Mouse (Mus musculus) lung, postnatal 0 days (tissue): ENCODE measurements around the gene Cd63. TPM values are rescaled to one million over a fixed set of nuclear protein-coding genes. Genes with fewer than 3 reads are reported as not detected.

Experiments used
- ATAC-seq: fragments of 200-750 bp; cut with Nextera tagmentation; 2 replicates; pipeline ENCODE4 v1.8.0; 2017; ENCODE audit warnings: moderate library complexity
- DNase-seq: peaks from one replicate; pipeline ENCODE4 v3.0.0-alpha.2; 2016; ENCODE audit warnings: low spot score
- H3K27ac ChIP-seq: fragments of 300-500 bp; sonication (generic); 2 replicates; pipeline ENCODE4 v1.5.1; 2014; ENCODE audit warnings: antibody characterized with exemption, mild to moderate bottlenecking, low read length, mixed read lengths
- H3K27me3 ChIP-seq: fragments of 300-500 bp; sonication (generic); replicated peaks from 2 replicates; pipeline ENCODE4 v1.6.1; 2014; ENCODE audit warnings: low read length, mixed read lengths; ENCODE audit not compliant: insufficient read depth
- H3K36me3 ChIP-seq: fragments of 300-500 bp; sonication (generic); 2 replicates; pipeline ENCODE4 v1.6.1; 2014; ENCODE audit warnings: low read length, mixed read lengths; ENCODE audit not compliant: insufficient read depth
- H3K4me1 ChIP-seq: fragments of 300-500 bp; sonication (generic); 2 replicates; pipeline ENCODE4 v1.6.1; 2014; ENCODE audit warnings: antibody characterized with exemption, low read depth, low read length, mixed read lengths; ENCODE audit not compliant: insufficient read depth
- H3K4me2 ChIP-seq: fragments of 300-500 bp; sonication (generic); replicated peaks from 2 replicates; pipeline ENCODE4 v1.6.1; 2014; ENCODE audit warnings: low read depth, mild to moderate bottlenecking, low read length, moderate library complexity, mixed read lengths
- H3K4me3 ChIP-seq: fragments of 300-500 bp; sonication (generic); 2 replicates; pipeline ENCODE4 v1.5.1; 2014; ENCODE audit warnings: low read depth, low read length
- H3K9ac ChIP-seq: fragments of 300-500 bp; sonication (generic); replicated peaks from 2 replicates; pipeline ENCODE4 v1.6.1; 2014; ENCODE audit warnings: low read depth, mild to moderate bottlenecking
- H3K9me3 ChIP-seq: fragments of 300-500 bp; sonication (generic); 2 replicates; pipeline ENCODE4 v1.6.1; 2016; ENCODE audit warnings: low read length, mixed read lengths
- CTCF ChIP-seq: IDR thresholded peaks from 2 replicates; pipeline ENCODE4 v1.5.1; 2016; ENCODE audit warnings: antibody characterized with exemption, mild to moderate bottlenecking
- EP300 ChIP-seq: IDR thresholded peaks from 2 replicates; pipeline ENCODE4 v1.6.1; 2016; ENCODE audit warnings: antibody characterized with exemption, mild to moderate bottlenecking, control low read depth
- WGBS: fragments of 180-500 bp; shearing (Covaris S2); extraction: QIAGEN DNeasy Blood & Tissue Kit; methylation state at CpG from one replicate; pipeline ENCODE4 v1.1.7; 2014; 5-methylcytosine and 5-hydroxymethylcytosine counted together
- polyA plus RNA-seq: library from polyadenylated mRNA; unstranded; fragments of >200 nt; fragmentation: Nextera tagmentation; extraction: Ambion mirVana; gene quantifications from 2 replicates; pipeline ENCODE4 v1.2.1, GENCODE M21; 2015

The Cd63 gene
- polyA plus RNA-seq, 1 experiment from 2014 or later: 764 TPM

GRCm38 (mm10) chr10:128935826-128936440 lies 35.1 kb downstream of the Cd63 start:
- peak; percentile 21; the same call in 1 of the 2 replicates for ATAC-seq
- no peaks in the 10 kb centered on the region for H3K9me3 ChIP-seq
- TF ChIP-seq EP300 (no peak), CTCF (no peak)
- no peak for DNase-seq
- H3K36me3 ChIP-seq: no peaks in the 10 kb centered on the region
- H3K4me3 ChIP-seq: no peak overlapping the region
- H3K27me3 ChIP-seq: peaks cover 9% of the 10 kb centered on the region
- 74% methylated on average over 8 of the region's 8 CpGs for WGBS
- no peak overlapping the region for H3K27ac ChIP-seq
- H3K9ac ChIP-seq: no peak overlapping the region
- H3K4me1 ChIP-seq: peaks cover 7% of the 10 kb centered on the region; the same call in 1 of the 2 replicates
- peak overlapping the region; percentile 25 for H3K4me2 ChIP-seq

GRCm38 (mm10) chr10:128937756-128938390 lies 37.1 kb downstream of the Cd63 start:
- Histone ChIP-seq H3K27ac (no peak overlapping the region), H3K4me2 (no peak overlapping the region), H3K4me3 (no peak overlapping the region), H3K9ac (no peak overlapping the region), H3K4me1 (peaks cover 7% of the 10 kb centered on the region; the same call in 1 of the 2 replicates), H3K9me3 (no peaks in the 10 kb centered on the region), H3K36me3 (no peaks in the 10 kb centered on the region), H3K27me3 (peaks cover 5% of the 10 kb centered on the region)
- DNase-seq (no peak), ATAC-seq (no peak)
- no peak for TF ChIP-seq CTCF
- no peak for TF ChIP-seq EP300
- WGBS: 65% methylated on average over 12 of the region's 12 CpGs

GRCm38 (mm10) chr10:128938457-128938856 lies 37.7 kb downstream of the Cd63 start:
- H3K27me3 ChIP-seq: peaks cover 5% of the 10 kb centered on the region
- H3K4me3 ChIP-seq: no peak overlapping the region
- no peak overlapping the region for H3K4me2 ChIP-seq
- no peaks in the 10 kb centered on the region for H3K36me3 ChIP-seq
- H3K27ac ChIP-seq: no peak overlapping the region
- DNase-seq: peak; percentile 66
- 60% methylated on average over 9 of the region's 9 CpGs for WGBS
- no peak overlapping the region for H3K9ac ChIP-seq
- TF ChIP-seq CTCF: no peak
- TF ChIP-seq EP300: no peak
- H3K4me1 ChIP-seq: peaks cover 7% of the 10 kb centered on the region; the same call in 1 of the 2 replicates
- no peaks in the 10 kb centered on the region for H3K9me3 ChIP-seq
- ATAC-seq: peak; percentile 74

- no peaks in the 10 kb centered on the region for H3K9me3 ChIP-seq
- H3K4me3 ChIP-seq: no peak overlapping the region
- H3K9ac ChIP-seq: no peak overlapping the region
- TF ChIP-seq EP300: no peak
- TF ChIP-seq CTCF: no peak
- no peak overlapping the region for H3K27ac ChIP-seq
- H3K27me3 ChIP-seq: peaks cover 5% of the 10 kb centered on the region; the same call in 1 of the 2 replicates
- DNase-seq (no peak), ATAC-seq (peak; percentile 69)
- H3K4me2 ChIP-seq: no peak overlapping the region
- WGBS: 40% methylated on average over 5 of the region's 5 CpGs
- no peaks in the 10 kb centered on the region for H3K36me3 ChIP-seq
- peaks cover 6% of the 10 kb centered on the region; the same call in 1 of the 2 replicates for H3K4me1 ChIP-seq
Measured at GRCm38 (mm10) chr10:128938974-128939373, 38.2 kb downstream of the Cd63 start.

GRCm38 (mm10) chr10:128940475-128941061 lies 39.8 kb downstream of the Cd63 start:
- H3K4me1 ChIP-seq: 0 out of 2 replicates have a peak, but pooled peaks cover 5% of the 10 kb centered on the region
- H3K27ac ChIP-seq: no peak overlapping the region
- H3K9ac ChIP-seq: no peak overlapping the region
- no peaks in the 10 kb centered on the region for H3K9me3 ChIP-seq
- WGBS: 75% methylated on average over 10 of the region's 10 CpGs
- ATAC-seq: no peak
- DNase-seq: no peak
- H3K4me3 ChIP-seq: no peak overlapping the region
- no peak overlapping the region for H3K4me2 ChIP-seq
- TF ChIP-seq EP300 (no peak), CTCF (no peak)
- H3K27me3 ChIP-seq: no peaks in the 10 kb centered on the region
- H3K36me3 ChIP-seq: no peaks in the 10 kb centered on the region

- H3K9me3 ChIP-seq: no peaks in the 10 kb centered on the region
- DNase-seq: peak; percentile 44
- H3K9ac ChIP-seq: no peak overlapping the region
- no peak overlapping the region for H3K27ac ChIP-seq
- no peaks in the 10 kb centered on the region for H3K36me3 ChIP-seq
- WGBS: 22% methylated on average over 3 of the region's 3 CpGs
- no peaks in the 10 kb centered on the region for H3K4me1 ChIP-seq
- H3K4me3 ChIP-seq: no peak overlapping the region
- no peak for TF ChIP-seq EP300
- peak; percentile 83 for TF ChIP-seq CTCF
- no peaks in the 10 kb centered on the region for H3K27me3 ChIP-seq
- no peak overlapping the region for H3K4me2 ChIP-seq
- peak; percentile 60 for ATAC-seq
Measured at GRCm38 (mm10) chr10:128945675-128946074, 44.9 kb downstream of the Cd63 start.
